Mouse (Mus musculus): ENCODE measurements around the gene Rabggta.

GRCm38 (mm10) chr14:55720666-55721065 is 1.4 kb downstream of the Rabggta start:
- TF ChIP-seq CTCF (IDR thresholded peaks at IDR 0.05; ENCODE audit: low read depth) = no peak
- TF ChIP-seq EP300 (IDR thresholded peaks at IDR 0.05; ENCODE audit: low read depth) = no peak

Measured in liver, postnatal 0 days (tissue).